Mouse (Mus musculus) small intestine, adult 10 weeks (tissue): Measurements from ENCODE around the gene Hfe2. TPM values are rescaled to one million over a fixed set of nuclear protein-coding genes. Genes with fewer than 3 reads are reported as not detected.

Experiments used
- polyA plus RNA-seq: library from polyadenylated mRNA; stranded (reverse); fragments of 350-450 nt; fragmentation: Illumina TruSeq; extraction: RNeasy Lipid Tissue Mini Kit (QIAGEN cat#74804); gene quantifications from one replicate; pipeline ENCODE4 v1.2.3, GENCODE M21; 2014; ENCODE audit warnings: low replicate concordance

Hfe2 gene
- not detected for polyA plus RNA-seq

DNA sequence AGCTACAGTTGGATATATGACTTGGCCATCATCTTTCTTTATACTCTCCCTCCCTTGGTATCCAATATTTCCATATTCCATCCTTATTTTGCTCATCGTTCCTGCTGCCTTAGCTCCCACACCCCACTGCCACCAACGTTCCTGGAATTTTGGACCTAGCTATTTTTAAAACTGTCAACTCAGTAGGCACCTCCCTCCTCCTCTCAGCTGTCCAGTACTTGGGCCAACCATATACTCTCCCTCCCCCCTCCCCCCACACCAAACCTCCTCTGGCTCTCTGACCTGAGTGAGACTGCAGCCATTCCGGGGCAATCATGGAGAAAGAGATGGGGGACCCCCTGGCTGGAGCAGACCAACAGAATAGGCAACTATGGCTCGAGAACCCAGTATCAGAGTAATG is at the start of gene Hfe2:
Gene Hfe2 (plus strand): TSS at position 259 of the 400 bp plus-strand sequence.

GRCm38 (mm10) chr3:96557694-96558093 is 32.7 kb downstream of the Hfe2 start, which contains the start of gene Txnip:
TSS of gene Txnip (plus strand) at chr3:96557957.

DNA sequence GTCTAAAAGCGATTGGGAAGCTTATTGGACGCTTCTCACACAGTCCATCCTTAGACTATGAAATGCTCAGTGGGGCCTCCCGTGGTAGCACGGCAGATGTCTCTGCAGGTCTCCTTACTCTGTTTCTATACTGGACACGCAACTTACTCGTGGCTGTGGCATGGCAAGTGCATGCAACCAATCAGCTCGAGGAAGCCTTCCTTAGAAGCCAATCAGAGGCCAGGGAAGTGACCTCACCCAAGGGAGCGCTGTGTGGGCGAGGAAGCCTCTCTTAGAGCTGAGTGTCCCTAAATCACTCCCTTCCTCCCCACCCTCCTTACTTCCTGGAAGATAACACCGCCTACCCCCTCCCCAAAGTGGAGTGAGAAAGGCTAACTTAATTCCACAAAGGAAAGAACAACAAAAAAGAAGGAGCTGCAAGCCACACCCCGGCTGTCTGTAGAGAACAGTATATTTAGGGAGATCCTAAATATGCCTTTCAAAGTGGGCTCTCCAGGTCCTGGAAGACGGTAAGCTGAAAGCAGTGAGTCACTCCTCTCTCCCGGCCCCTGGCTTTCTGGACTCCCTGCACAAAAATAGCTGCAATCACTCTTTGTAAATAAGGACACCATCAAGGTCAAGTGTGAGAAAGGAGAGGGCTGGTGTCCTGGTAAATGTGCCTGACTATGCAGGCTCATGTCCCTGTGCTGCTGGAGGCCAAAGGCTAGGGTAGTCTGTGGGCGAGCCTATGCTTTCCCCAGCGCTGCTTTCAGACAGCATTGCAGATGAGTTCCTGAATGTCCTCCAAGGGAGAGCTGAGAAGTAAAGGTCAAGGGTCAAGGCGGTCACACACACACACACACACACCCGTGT is 51.9 kb downstream of the Hfe2 start, which contains the start of gene Gm16253:
Gene Gm16253 (plus strand): TSS at position 295 of the 852 bp plus-strand sequence.

Other genes starting within 250 kb of the Hfe2 start
- 1.2 TPM for gene Fcgr1, start 231.2 kb upstream of the Hfe2 start, polyA plus RNA-seq
- not detected for gene BC107364, start 72.9 kb upstream of the Hfe2 start, polyA plus RNA-seq
- gene Txnip, start 32.8 kb downstream of the Hfe2 start, polyA plus RNA-seq: 165 TPM
- not detected for gene Gm16253, start 51.8 kb downstream of the Hfe2 start, polyA plus RNA-seq
- 36.4 TPM for gene Polr3gl, start 69.0 kb downstream of the Hfe2 start, polyA plus RNA-seq
- gene Ankrd34a, start 71.5 kb downstream of the Hfe2 start, polyA plus RNA-seq: not detected
- 6.1 TPM for gene Lix1l, start 76.0 kb downstream of the Hfe2 start, polyA plus RNA-seq
- 26.9 TPM for gene Rbm8a, start 104.8 kb downstream of the Hfe2 start, polyA plus RNA-seq
- gene Pex11b, start 110.2 kb downstream of the Hfe2 start, polyA plus RNA-seq: 12.0 TPM
- not detected for gene Gm42957, start 110.3 kb downstream of the Hfe2 start, polyA plus RNA-seq
- 0.15 TPM for gene Itga10, start 120.4 kb downstream of the Hfe2 start, polyA plus RNA-seq
- gene Ankrd35, start 145.0 kb downstream of the Hfe2 start, polyA plus RNA-seq: 0.15 TPM
- gene Pias3, start 171.2 kb downstream of the Hfe2 start, polyA plus RNA-seq: 1.9 TPM
- not detected for gene Nudt17, start 183.4 kb downstream of the Hfe2 start, polyA plus RNA-seq
- gene Polr3c, start 202.5 kb downstream of the Hfe2 start, polyA plus RNA-seq: 28.3 TPM
- 191 TPM for gene Rnf115, start 202.5 kb downstream of the Hfe2 start, polyA plus RNA-seq